Comparison of ENCODE assay signal across 22 mouse cellular contexts in the genomic region with DNA sequence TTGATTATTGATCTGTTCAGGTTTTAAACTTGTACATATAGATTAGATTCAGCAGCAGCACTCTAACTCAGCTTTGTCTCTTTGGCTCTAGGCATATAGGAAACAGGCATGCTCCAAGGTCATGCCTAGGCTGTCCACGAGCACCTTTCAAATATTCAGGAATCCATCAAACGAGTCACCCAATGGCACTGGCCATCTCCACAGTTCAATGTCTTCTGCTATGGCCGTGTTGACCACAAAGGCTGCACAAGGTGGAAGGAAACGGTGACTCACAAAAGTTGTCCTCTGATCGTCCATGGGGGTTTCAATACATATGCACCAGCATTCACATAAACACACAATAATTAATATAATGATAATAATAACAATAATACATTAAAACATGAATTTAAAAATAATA. TPM values are rescaled to one million over a fixed set of nuclear protein-coding genes. Genes with fewer than 3 reads are reported as not detected.
"Had no signal": no experiment of that assay in that cellular context is flagged by ENCODE, and none has a peak within 500 bp of the region (broad histone marks: within the 10 kb centered on the region; RNA-seq: fewer than 3 reads in every experiment).

No protein-coding gene starts in this region.

- DNase-seq: kidney, postnatal 25 days; layer of hippocampus, postnatal 36 days; liver, embryonic 13.5 days; lung, adult 2 months; lung, postnatal 14 days; lung, postnatal 4 days; midbrain, embryonic 14.5 days; right cerebral cortex, adult 18-20 months; right cerebral cortex, postnatal 14 days; right cerebral cortex, postnatal 4 days; spleen, adult 18-20 months; thymus, adult 2 months; thymus, postnatal 14 days; thymus, postnatal 4 days had no signal

- H3K36me3 ChIP-seq: liver, embryonic 13.5 days; neural tube, embryonic 12.5 days; neural tube, embryonic 15.5 days had no signal

- H3K9ac ChIP-seq: liver, embryonic 13.5 days; neural tube, embryonic 12.5 days; neural tube, embryonic 15.5 days had no signal

- H3K4me1 ChIP-seq: liver, embryonic 13.5 days; neural tube, embryonic 12.5 days; neural tube, embryonic 15.5 days had no signal

- H3K9me3 ChIP-seq: liver, embryonic 13.5 days; neural tube, embryonic 12.5 days; neural tube, embryonic 15.5 days had no signal

- H3K27ac ChIP-seq: kidney, postnatal 0 days; left cerebral cortex, adult 2 months; liver, embryonic 13.5 days; neural tube, embryonic 12.5 days; neural tube, embryonic 15.5 days had no signal

- H3K4me2 ChIP-seq: liver, embryonic 13.5 days; midbrain, embryonic 11.5 days; neural tube, embryonic 12.5 days; neural tube, embryonic 15.5 days had no signal

- H3K4me3 ChIP-seq: left cerebral cortex, adult 2 months; liver, embryonic 13.5 days; neural tube, embryonic 12.5 days; neural tube, embryonic 15.5 days had no signal

- H3K27me3 ChIP-seq: liver, embryonic 13.5 days; neural tube, embryonic 12.5 days; neural tube, embryonic 15.5 days had no signal

RNA-seq across cellular contexts. Expression of gene Vwa3b, which starts 21.4 kb away (rescaled TPM):
- total RNA-seq: megakaryocyte progenitor cell, adult 5-6 weeks; megakaryocyte-erythroid progenitor cell, adult 5-6 weeks had no signal
- polyA plus RNA-seq: kidney, embryonic 14.5 days; liver, embryonic 13.5 days had no signal
